Mouse (Mus musculus) heart, embryonic 13.5 days (tissue): ENCODE data around the gene Gli3. TPM values are rescaled to one million over a fixed set of nuclear protein-coding genes. Genes with fewer than 3 reads are reported as not detected.

Source experiments
- ATAC-seq: fragments of 200-750 bp; cut with Nextera tagmentation; 2 replicates; pipeline ENCODE4 v1.8.0; 2017; ENCODE audit warnings: moderate TSS enrichment; ENCODE audit not compliant: insufficient number of reproducible peaks, low FRiP score, low TSS enrichment; ENCODE audit errors: extremely low read depth
- H3K27ac ChIP-seq: fragments of 300-500 bp; sonication (generic); replicated peaks from 2 replicates; pipeline ENCODE4 v1.5.1; 2015; ENCODE audit warnings: moderate library complexity, mild to moderate bottlenecking, inconsistent platforms
- H3K27me3 ChIP-seq: fragments of 300-500 bp; sonication (generic); replicated peaks from 2 replicates; pipeline ENCODE4 v1.6.1; 2015; ENCODE audit warnings: mild to moderate bottlenecking, inconsistent platforms
- H3K36me3 ChIP-seq: fragments of 300-500 bp; sonication (generic); 2 replicates; pipeline ENCODE4 v1.6.1; 2015; ENCODE audit warnings: mild to moderate bottlenecking, inconsistent platforms
- H3K4me1 ChIP-seq: fragments of 300-500 bp; sonication (generic); 2 replicates; pipeline ENCODE4 v1.6.1; 2015; ENCODE audit warnings: inconsistent platforms
- H3K4me2 ChIP-seq: fragments of 300-500 bp; sonication (generic); 2 replicates; pipeline ENCODE4 v1.6.1; 2015; ENCODE audit warnings: inconsistent platforms, mild to moderate bottlenecking, moderate library complexity
- H3K4me3 ChIP-seq: fragments of 300-500 bp; sonication (generic); 2 replicates; pipeline ENCODE4 v1.5.1; 2015; ENCODE audit warnings: moderate library complexity, mild to moderate bottlenecking, inconsistent platforms
- H3K9ac ChIP-seq: fragments of 300-500 bp; sonication (generic); 2 replicates; pipeline ENCODE4 v1.6.1; 2015; ENCODE audit warnings: inconsistent platforms, mild to moderate bottlenecking, moderate library complexity
- H3K9me3 ChIP-seq: fragments of 300-500 bp; sonication (generic); 2 replicates; pipeline ENCODE4 v1.6.1; 2016; ENCODE audit warnings: inconsistent platforms
- WGBS: fragments of 180-500 bp; shearing (Covaris S2); methylation state at CpG from one replicate; pipeline ENCODE4 v1.1.7; 2015; ENCODE audit warnings: mixed read lengths; 5-methylcytosine and 5-hydroxymethylcytosine counted together
- polyA plus RNA-seq: library from polyadenylated mRNA; unstranded; fragments of >200 nt; fragmentation: Nextera tagmentation; extraction: Ambion mirVana; gene quantifications from 2 replicates; pipeline ENCODE4 v1.2.1, GENCODE M21; 2015

Gli3 gene
- polyA plus RNA-seq, 1 experiment from 2014 or later = 7.4 TPM

DNA sequence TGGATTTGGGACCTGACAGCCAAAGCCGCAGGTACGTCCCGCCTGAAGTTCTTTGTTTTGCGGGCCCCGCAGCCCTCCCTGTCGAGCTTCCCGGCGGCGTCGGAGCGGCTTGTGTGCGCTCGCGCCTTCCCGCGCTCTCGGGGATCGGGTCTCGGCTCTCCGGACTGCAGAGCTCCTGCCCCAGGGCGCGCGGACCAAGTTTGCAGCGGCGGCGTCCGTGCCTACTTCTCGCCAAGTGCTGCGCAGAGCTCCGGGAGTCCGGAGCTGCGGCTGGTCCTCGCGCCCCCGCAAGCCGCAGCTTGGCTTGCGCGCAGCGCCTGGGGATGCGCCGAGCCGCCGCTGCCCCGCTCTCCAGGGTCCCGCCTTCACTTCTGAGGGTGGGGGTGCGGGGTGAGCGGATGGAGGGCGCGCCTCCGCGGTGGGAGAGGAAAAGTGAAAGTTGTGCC is 1.1 kb downstream of the Gli3 start:
- Histone ChIP-seq H3K4me1 (peaks cover 25% of the 10 kb centered on the region), H3K36me3 (no peaks in the 10 kb centered on the region), H3K27me3 (peaks cover 50% of the 10 kb centered on the region), H3K4me2 (peak overlapping the region; percentile 88), H3K9ac (peak overlapping the region; percentile 90), H3K27ac (peak overlapping the region; percentile 94), H3K4me3 (peak overlapping the region; percentile 83), H3K9me3 (no peaks in the 10 kb centered on the region)
- under 1% methylated on average over 36 of the region's 51 CpGs for WGBS
- no peak for ATAC-seq

DNA sequence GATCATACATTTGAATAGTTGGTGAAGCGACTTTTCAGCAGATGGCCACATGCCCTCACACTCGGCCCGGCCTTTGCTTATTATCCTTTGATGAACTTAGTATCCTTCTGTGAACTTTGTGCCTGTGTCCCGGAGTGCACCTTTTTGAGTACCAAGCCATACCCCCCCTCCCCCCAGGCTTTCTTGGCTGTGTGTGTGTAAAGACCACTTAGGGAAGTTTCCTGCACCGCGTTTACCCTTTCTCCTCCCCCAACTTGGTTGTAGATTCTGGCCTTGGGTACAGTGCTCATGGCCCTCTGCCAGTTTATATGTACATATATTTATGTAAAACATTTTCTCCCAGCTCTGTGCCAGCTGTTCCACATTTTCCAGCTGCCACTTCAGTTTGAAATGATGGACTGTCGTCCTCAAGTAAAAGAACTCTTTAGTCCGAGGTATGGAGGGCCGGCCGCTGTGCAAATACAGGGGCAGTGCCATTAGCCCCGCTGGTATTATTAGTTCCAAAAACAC is 1.8 kb downstream of the Gli3 start:
- Histone ChIP-seq H3K4me1 (peaks cover 27% of the 10 kb centered on the region), H3K27ac (peak overlapping the region; percentile 94), H3K9me3 (no peaks in the 10 kb centered on the region), H3K4me3 (peak overlapping the region; percentile 83), H3K9ac (peak overlapping the region; percentile 90), H3K4me2 (peak overlapping the region; percentile 88), H3K27me3 (peaks cover 50% of the 10 kb centered on the region), H3K36me3 (no peaks in the 10 kb centered on the region)
- WGBS = 7% methylated on average over 11 of the region's 11 CpGs
- no peak for ATAC-seq

DNA sequence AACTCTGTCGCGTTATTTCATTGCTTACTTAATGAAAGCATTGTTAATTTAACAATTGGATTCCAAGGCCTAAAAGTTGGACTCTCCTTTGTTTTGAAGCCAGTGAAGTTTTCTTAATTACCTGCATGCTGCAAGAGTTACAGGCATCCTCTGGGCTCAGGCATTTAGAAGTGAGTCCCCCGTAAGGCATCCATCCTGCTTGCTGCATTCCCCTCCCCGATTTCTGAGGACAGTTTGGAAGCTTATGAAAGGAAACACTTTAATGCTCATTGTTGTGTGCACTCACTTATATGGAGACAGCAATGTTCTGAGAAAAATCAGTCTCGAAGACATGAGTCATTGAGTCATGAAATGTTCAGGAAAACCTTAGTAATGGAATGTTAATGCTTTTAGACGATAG is 3.5 kb downstream of the Gli3 start:
- Histone ChIP-seq H3K4me3 (peak overlapping the region; percentile 23), H3K27ac (no peak overlapping the region), H3K36me3 (no peaks in the 10 kb centered on the region), H3K27me3 (peaks cover 46% of the 10 kb centered on the region), H3K4me2 (peak overlapping the region; percentile 88), H3K9ac (no peak overlapping the region), H3K9me3 (no peaks in the 10 kb centered on the region), H3K4me1 (peaks cover 29% of the 10 kb centered on the region)
- ATAC-seq = no peak
- WGBS = 48% methylated on average over 6 of the region's 6 CpGs

DNA sequence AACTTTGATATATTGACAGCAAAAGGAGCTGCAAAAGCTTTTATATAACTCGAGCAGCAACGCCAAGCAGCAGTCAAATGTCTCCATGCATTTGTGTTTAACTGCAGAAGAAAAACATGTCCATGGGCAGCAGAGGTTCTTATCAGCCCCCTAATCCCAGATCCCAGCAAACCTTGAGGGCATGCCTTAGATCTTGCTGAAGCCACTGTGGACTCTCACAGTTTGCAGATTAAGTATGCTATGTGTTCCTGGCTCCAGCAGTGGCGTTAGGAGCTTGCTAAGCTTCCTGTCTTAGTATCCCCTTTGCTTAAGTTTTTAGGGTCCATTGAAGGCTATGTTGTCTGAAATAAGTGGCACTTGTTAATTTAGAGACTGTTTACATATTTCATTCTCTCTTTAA is 4.4 kb downstream of the Gli3 start:
- 40% methylated on average over 3 of the region's 3 CpGs for WGBS
- Histone ChIP-seq H3K9ac (no peak overlapping the region), H3K4me3 (no peak overlapping the region), H3K27me3 (peaks cover 38% of the 10 kb centered on the region), H3K4me2 (0 out of 2 replicates have a peak overlapping the region, but pooled peaks have one; percentile 88), H3K9me3 (no peaks in the 10 kb centered on the region), H3K27ac (no peak overlapping the region), H3K36me3 (no peaks in the 10 kb centered on the region), H3K4me1 (peaks cover 29% of the 10 kb centered on the region)
- no peak for ATAC-seq

DNA sequence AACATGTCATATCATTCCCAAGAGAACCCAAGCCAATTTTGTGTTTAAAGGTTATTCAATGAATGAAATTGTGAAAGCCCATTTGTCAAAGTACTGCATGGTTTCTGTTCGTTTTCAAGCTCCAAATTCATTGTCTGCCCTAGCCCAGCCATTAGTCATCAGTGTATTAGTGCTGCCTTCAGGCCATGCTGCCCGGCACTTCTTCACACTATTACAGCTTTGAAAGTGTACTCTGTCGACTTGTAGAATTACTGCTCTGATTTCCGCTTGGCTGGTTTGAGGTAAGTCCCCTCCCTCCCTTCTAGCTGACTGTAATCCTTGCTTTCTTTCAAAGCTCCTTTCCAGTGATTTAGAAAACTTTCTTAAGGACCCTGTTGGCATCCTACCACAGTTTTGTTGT is 5.4 kb downstream of the Gli3 start:
- Histone ChIP-seq H3K27me3 (peaks cover 28% of the 10 kb centered on the region), H3K4me3 (no peak overlapping the region), H3K4me2 (no peak overlapping the region), H3K9me3 (no peaks in the 10 kb centered on the region), H3K27ac (no peak overlapping the region), H3K9ac (no peak overlapping the region), H3K4me1 (peaks cover 38% of the 10 kb centered on the region), H3K36me3 (no peaks in the 10 kb centered on the region)
- WGBS = 62% methylated on average over 4 of the region's 4 CpGs
- no peak for ATAC-seq

DNA sequence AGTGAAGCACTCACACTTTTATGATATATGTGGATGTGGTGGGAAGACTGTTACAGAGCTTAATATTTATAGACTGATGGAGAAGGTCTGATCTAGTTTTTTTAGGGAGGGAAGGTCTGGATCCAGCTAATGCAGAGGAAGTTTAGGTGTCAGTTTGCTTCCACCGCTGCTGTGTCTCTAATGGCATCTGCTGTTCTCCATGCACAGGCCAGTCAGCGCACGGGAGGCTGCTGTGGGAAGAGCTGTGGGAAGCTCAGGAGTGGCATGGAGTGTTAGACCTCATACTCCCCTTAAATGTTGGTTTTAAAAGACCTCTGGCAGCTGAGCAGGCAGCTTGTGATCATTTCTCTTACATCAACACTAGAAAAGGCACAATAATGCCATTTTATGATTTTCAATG is 7.0 kb downstream of the Gli3 start:
- Histone ChIP-seq H3K4me3 (no peak overlapping the region), H3K9me3 (no peaks in the 10 kb centered on the region), H3K9ac (no peak overlapping the region), H3K4me1 (peaks cover 42% of the 10 kb centered on the region), H3K4me2 (no peak overlapping the region), H3K27me3 (peaks cover 14% of the 10 kb centered on the region), H3K27ac (no peak overlapping the region), H3K36me3 (no peaks in the 10 kb centered on the region)
- no peak for ATAC-seq
- 78% methylated on average over 3 of the region's 3 CpGs for WGBS

DNA sequence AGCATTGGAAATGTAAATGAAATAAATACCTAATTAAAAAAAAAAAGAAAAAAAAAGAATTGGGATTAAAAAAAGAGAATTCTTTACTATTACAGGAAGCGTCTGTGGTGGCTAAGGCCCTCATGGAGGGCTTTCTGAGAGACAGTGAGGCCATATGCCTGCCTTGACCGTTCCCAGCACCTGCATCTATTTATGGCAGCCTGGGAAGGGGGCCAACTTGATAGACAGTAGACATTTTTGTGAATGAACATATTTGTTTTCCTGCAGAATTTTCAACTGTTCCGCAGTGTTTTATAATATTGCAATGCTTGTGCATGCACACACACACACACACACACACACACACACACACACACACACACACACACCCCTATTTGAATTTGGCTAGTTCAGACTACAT is 9.7 kb downstream of the Gli3 start:
- Histone ChIP-seq H3K4me1 (peaks cover 22% of the 10 kb centered on the region), H3K4me2 (no peak overlapping the region), H3K36me3 (no peaks in the 10 kb centered on the region), H3K27me3 (no peaks in the 10 kb centered on the region), H3K27ac (no peak overlapping the region), H3K9me3 (no peaks in the 10 kb centered on the region), H3K9ac (no peak overlapping the region), H3K4me3 (no peak overlapping the region)
- WGBS = 40% methylated on average over 3 of the region's 3 CpGs
- no peak for ATAC-seq

DNA sequence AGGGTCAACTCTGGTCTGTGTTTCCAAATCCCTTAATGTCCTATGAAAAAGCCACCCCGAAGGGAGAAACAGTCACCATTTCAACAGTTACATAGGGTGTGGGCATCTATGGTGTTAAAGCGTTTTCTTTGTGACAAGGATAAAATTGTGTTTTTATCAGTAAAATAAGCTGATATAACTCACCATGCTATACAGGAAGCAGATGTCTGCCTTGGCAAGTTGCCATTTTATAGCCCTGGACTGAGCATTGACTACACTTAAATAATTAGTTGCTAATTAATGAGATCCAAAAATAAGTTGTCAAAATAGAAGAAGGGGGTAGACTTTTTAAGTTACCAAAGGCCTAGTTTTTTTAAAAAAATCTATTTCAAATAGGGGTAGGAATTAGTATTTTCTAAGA is 11.4 kb downstream of the Gli3 start:
- peaks cover 10% of the 10 kb centered on the region; the same call in 1 of the 2 replicates for H3K36me3 ChIP-seq
- H3K4me3 ChIP-seq = no peak overlapping the region
- ATAC-seq = no peak
- no peak overlapping the region for H3K27ac ChIP-seq
- WGBS = 46% methylated on average over 2 of the region's 2 CpGs
- no peaks in the 10 kb centered on the region for H3K27me3 ChIP-seq
- no peak overlapping the region for H3K9ac ChIP-seq
- no peaks in the 10 kb centered on the region for H3K9me3 ChIP-seq
- H3K4me2 ChIP-seq = no peak overlapping the region
- H3K4me1 ChIP-seq = peaks cover 19% of the 10 kb centered on the region

DNA sequence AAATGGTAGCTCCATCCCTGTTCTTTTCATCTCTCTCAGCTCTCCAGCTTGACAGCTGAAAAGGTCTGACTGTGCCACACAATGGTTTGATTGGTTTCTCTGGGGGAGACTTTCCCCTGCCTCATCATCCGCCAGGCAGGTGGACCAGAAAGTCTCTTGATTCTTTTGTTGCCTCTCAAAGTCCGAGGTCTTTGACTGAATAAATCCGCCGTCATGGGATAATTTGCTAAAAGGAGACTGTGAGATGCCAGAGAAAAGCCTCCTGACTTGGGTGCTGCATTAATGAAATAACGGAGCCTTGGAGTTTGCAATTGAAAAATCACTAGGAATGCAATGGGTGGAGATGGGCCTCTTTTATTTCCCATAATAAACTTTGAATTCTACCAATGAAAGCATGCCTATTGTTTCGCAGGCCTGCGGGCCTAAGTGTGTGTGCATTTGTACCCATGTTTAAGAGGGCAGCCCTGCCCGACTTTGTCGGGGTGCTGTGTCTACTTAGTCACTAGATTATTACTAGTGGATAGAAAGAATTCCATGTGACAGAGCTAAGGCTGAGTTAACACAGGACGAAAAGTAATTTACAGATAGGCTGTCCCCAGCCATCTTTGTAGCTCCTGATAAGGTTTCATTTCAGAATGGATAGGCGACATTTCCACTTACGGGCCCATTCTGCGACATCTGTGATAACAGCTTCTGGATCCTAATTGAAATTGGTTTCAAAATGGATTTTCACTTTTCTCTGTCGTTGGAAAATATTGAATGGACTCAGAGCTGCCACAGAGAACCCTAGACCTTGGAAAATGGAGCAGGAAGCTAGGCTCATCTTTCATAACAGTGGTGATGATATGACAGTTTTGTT is 23.2 kb downstream of the Gli3 start:
- Histone ChIP-seq H3K4me3 (no peak overlapping the region), H3K27me3 (no peaks in the 10 kb centered on the region), H3K9me3 (no peaks in the 10 kb centered on the region), H3K36me3 (no peaks in the 10 kb centered on the region), H3K9ac (no peak overlapping the region), H3K27ac (no peak overlapping the region), H3K4me2 (no peak overlapping the region), H3K4me1 (peaks cover 3% of the 10 kb centered on the region; the same call in 1 of the 2 replicates)
- 67% methylated on average over 14 of the region's 14 CpGs for WGBS
- ATAC-seq = no peak

DNA sequence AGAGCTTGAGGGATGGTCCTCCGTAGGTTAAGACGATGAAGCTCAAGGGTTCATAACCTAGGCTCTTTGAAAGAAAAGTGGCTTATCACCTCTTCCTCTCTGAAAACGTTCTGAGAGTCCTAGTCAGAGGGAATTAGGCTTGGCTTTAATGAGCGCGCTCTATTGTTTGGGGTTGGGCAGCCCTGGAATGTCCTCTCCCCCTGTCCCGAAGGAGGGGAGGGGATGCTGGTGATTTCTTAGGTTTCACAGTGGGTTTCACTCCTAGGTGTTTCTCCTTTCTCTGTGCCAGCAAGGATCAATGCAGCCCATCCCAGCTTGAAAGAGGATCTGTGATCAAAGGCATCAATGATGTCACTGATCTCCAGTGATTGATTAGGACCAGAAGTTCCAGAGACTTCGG is 24.3 kb downstream of the Gli3 start:
- 38% methylated on average over 7 of the region's 7 CpGs for WGBS
- H3K9me3 ChIP-seq = no peaks in the 10 kb centered on the region
- no peak overlapping the region for H3K4me2 ChIP-seq
- no peak for ATAC-seq
- no peaks in the 10 kb centered on the region for H3K36me3 ChIP-seq
- no peak overlapping the region for H3K4me3 ChIP-seq
- no peak overlapping the region for H3K27ac ChIP-seq
- H3K9ac ChIP-seq = no peak overlapping the region
- peaks cover 3% of the 10 kb centered on the region; the same call in 1 of the 2 replicates for H3K4me1 ChIP-seq
- no peaks in the 10 kb centered on the region for H3K27me3 ChIP-seq

DNA sequence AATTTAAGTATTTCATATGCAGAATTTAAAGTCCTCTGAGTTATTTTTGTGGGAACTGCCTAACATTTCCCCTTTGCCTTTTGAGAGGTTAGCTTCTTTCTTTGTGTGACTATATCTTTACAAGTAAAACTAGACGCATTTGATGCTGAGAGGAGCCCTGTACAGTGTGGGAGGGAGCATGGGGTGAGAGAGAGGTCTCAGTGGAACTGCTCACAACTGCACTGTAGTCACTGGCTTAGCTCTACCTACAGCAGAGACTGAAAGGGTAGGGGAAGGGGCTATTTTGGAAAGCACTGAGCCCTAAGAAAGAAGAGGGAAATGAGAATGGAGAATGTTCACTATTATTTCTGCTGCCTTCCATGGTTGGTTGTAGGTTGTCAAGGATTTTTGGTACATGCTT is 25.0 kb downstream of the Gli3 start:
- Histone ChIP-seq H3K4me1 (peaks cover 3% of the 10 kb centered on the region; the same call in 1 of the 2 replicates), H3K9ac (no peak overlapping the region), H3K27me3 (no peaks in the 10 kb centered on the region), H3K4me3 (no peak overlapping the region), H3K9me3 (no peaks in the 10 kb centered on the region), H3K4me2 (no peak overlapping the region), H3K27ac (no peak overlapping the region), H3K36me3 (no peaks in the 10 kb centered on the region)
- 52% methylated on average over 1 of the region's 1 CpGs for WGBS
- ATAC-seq = no peak

DNA sequence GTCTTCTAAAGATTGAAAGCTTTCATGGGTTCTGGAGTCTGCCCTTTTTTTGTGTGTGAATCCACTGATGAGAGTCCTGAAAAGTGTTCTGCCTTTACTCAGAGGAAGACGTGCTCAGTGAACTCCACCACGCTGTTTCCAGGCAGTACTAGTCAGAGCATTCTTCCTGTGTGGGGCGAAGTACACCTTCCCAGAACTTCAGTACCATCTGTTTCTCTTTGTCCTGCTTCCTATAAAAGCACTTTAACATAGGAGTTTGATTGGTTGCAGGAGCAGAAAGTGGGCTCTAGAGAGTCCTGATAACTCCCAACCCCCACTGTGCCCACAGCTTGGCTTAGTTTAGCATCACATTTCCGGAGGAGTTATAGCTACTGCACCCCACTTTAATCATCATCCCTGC is 32.8 kb downstream of the Gli3 start:
- H3K27me3 ChIP-seq = no peaks in the 10 kb centered on the region
- WGBS = 77% methylated on average over 4 of the region's 4 CpGs
- H3K4me2 ChIP-seq = no peak overlapping the region
- no peak overlapping the region for H3K4me3 ChIP-seq
- no peak for ATAC-seq
- H3K4me1 ChIP-seq = no peaks in the 10 kb centered on the region
- H3K36me3 ChIP-seq = no peaks in the 10 kb centered on the region
- H3K27ac ChIP-seq = no peak overlapping the region
- H3K9me3 ChIP-seq = no peaks in the 10 kb centered on the region
- no peak overlapping the region for H3K9ac ChIP-seq
